Mouse (Mus musculus) cortical plate, adult 2 months (tissue): ENCODE measurements around the gene Gimap7.

Experiments
- CTCF ChIP-seq: fragments of 200-500 bp; IDR thresholded peaks from 2 replicates; pipeline ENCODE4 v1.5.1; 2011; ENCODE audit warnings: mild to moderate bottlenecking, control low read depth, low read length; ENCODE audit not compliant: insufficient read depth; ENCODE audit errors: extremely low read depth
- POLR2A ChIP-seq: fragments of 200-500 bp; IDR thresholded peaks from 2 replicates; pipeline ENCODE4 v1.6.1; 2011; ENCODE audit warnings: mild to moderate bottlenecking, low read length, control low read depth; ENCODE audit not compliant: insufficient read depth; ENCODE audit errors: extremely low read depth

- TF ChIP-seq CTCF (no peak), POLR2A (no peak)
Observed at GRCm38 (mm10) chr6:48763567-48764270, 45.3 kb downstream of the Gimap7 start.
